Mouse (Mus musculus): ENCODE results near the gene Ampd2. TPM values are rescaled to one million over a fixed set of nuclear protein-coding genes. Genes with fewer than 3 reads are reported as not detected.

Ampd2 gene
- polyA plus RNA-seq, 1 experiment from 2014 or later, result 45.9 TPM

DNA sequence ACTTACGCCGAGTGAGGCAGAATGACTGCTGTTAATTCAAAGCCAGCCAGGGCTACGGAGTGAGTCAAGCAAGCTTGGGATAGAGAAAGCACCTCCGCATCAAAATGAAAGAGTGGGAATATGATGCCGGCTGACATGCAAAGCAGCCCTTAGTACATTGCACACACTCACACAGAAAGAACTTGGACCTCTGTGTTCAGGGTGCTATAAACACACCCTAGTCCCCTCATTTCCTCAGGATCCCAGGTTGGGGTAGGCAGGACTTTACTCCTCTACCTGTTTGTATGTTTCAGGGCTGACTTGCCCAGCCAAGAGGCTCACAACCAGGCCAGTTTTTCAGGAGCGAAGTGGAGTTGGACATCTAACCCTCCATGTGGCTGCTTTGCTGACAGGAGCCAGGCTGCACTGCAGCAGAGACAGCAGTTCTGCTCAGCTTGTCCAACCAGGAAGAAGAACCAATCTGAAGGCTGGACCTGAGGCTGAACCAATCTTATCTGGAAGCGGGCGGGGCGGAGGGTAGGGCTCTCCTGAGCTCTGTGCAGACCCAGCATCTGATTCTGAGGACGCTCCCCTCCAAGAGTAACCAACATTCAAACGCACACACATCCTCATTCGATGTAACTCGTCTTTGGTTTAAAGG, 17.1 kb downstream of the Ampd2 start:
- no peaks in the 10 kb centered on the region for H3K27me3 ChIP-seq (ENCODE audit: control insufficient read depth, insufficient read depth, low read length)
- no peak for DNase-seq
- H3K4me3 ChIP-seq (replicated peaks; ENCODE audit: low read depth, low read length), result no peak overlapping the region
- no peak overlapping the region for H3K9ac ChIP-seq (replicated peaks; ENCODE audit: low read length)
- no peak for ATAC-seq (ENCODE audit: low FRiP score, low TSS enrichment)
- peaks cover 3% of the 10 kb centered on the region for H3K36me3 ChIP-seq (ENCODE audit: control insufficient read depth, insufficient read depth, low read length)
- no peaks in the 10 kb centered on the region for H3K4me1 ChIP-seq (ENCODE audit: control insufficient read depth, insufficient read depth, low read length)
- 79% methylated on average over 13 of the region's 13 CpGs for WGBS
- H3K27ac ChIP-seq (replicated peaks; ENCODE audit: low read depth, low read length), result no peak overlapping the region
- no peak overlapping the region for H3K4me2 ChIP-seq (ENCODE audit: low read length)
- no peaks in the 10 kb centered on the region for H3K9me3 ChIP-seq (ENCODE audit: control insufficient read depth, low read length)

- no peak overlapping the region for H3K27ac ChIP-seq (replicated peaks; ENCODE audit: low read depth, low read length)
- no peak for DNase-seq
- no peaks in the 10 kb centered on the region for H3K4me1 ChIP-seq (ENCODE audit: control insufficient read depth, insufficient read depth, low read length)
- no peak overlapping the region for H3K4me3 ChIP-seq (replicated peaks; ENCODE audit: low read depth, low read length)
- no peaks in the 10 kb centered on the region for H3K27me3 ChIP-seq (ENCODE audit: control insufficient read depth, insufficient read depth, low read length)
- H3K9ac ChIP-seq (replicated peaks; ENCODE audit: low read length), result no peak overlapping the region
- no peak overlapping the region for H3K4me2 ChIP-seq (ENCODE audit: low read length)
- no peak for ATAC-seq (ENCODE audit: low FRiP score, low TSS enrichment)
- no peaks in the 10 kb centered on the region for H3K9me3 ChIP-seq (ENCODE audit: control insufficient read depth, low read length)
- WGBS, result 42% methylated on average over 1 of the region's 1 CpGs
- no peaks in the 10 kb centered on the region; the same call in 1 of the 2 replicates for H3K36me3 ChIP-seq (ENCODE audit: control insufficient read depth, insufficient read depth, low read length)
These were observed 17.6 kb downstream of the Ampd2 start for GRCm38 (mm10) chr3:108068826-108069225.

- Histone ChIP-seq H3K9ac (replicated peaks; ENCODE audit: low read length) (no peak overlapping the region), H3K27ac (replicated peaks; ENCODE audit: low read depth, low read length) (no peak overlapping the region), H3K4me3 (replicated peaks; ENCODE audit: low read depth, low read length) (no peak overlapping the region), H3K4me1 (ENCODE audit: control insufficient read depth, insufficient read depth, low read length) (no peaks in the 10 kb centered on the region), H3K27me3 (ENCODE audit: control insufficient read depth, insufficient read depth, low read length) (no peaks in the 10 kb centered on the region), H3K36me3 (ENCODE audit: control insufficient read depth, insufficient read depth, low read length) (no peaks in the 10 kb centered on the region; the same call in 1 of the 2 replicates), H3K9me3 (ENCODE audit: control insufficient read depth, low read length) (no peaks in the 10 kb centered on the region), H3K4me2 (ENCODE audit: low read length) (no peak overlapping the region)
- DNase-seq (no peak), ATAC-seq (ENCODE audit: low FRiP score, low TSS enrichment) (no peak)
- WGBS, result 70% methylated on average over 6 of the region's 6 CpGs
These were observed 19.0 kb downstream of the Ampd2 start for GRCm38 (mm10) chr3:108067370-108067934.

DNA sequence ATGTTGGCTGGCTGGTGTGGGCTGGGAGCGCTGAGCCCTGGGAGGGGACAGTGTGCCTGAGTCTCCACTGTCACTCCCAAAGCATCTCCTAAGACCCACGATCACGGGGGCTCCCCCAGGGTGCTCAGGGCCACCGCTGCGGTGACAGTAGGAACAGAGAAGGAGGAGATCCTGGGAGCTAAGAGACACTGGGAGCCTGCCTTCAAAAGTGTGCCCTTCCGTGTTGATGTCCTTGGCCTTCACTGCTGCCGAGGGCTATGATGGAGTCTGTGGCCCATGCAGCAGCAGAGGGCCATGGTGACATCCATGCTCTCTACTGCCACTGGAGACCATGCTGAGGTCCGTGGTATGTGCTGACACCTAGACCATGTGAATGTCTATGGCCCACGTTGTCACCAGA, 20.9 kb downstream of the Ampd2 start:
- ATAC-seq (ENCODE audit: low FRiP score, low TSS enrichment), result no peak
- WGBS, result 82% methylated on average over 9 of the region's 9 CpGs
- no peaks in the 10 kb centered on the region for H3K4me1 ChIP-seq (ENCODE audit: control insufficient read depth, insufficient read depth, low read length)
- no peaks in the 10 kb centered on the region for H3K27me3 ChIP-seq (ENCODE audit: control insufficient read depth, insufficient read depth, low read length)
- H3K36me3 ChIP-seq (ENCODE audit: control insufficient read depth, insufficient read depth, low read length), result no peaks in the 10 kb centered on the region
- no peaks in the 10 kb centered on the region for H3K9me3 ChIP-seq (ENCODE audit: control insufficient read depth, low read length)
- H3K4me2 ChIP-seq (ENCODE audit: low read length), result no peak overlapping the region
- DNase-seq, result no peak
- H3K9ac ChIP-seq (replicated peaks; ENCODE audit: low read length), result no peak overlapping the region
- no peak overlapping the region for H3K27ac ChIP-seq (replicated peaks; ENCODE audit: low read depth, low read length)
- no peak overlapping the region for H3K4me3 ChIP-seq (replicated peaks; ENCODE audit: low read depth, low read length)

- no peak overlapping the region for H3K9ac ChIP-seq (replicated peaks; ENCODE audit: low read length)
- H3K27ac ChIP-seq (replicated peaks; ENCODE audit: low read depth, low read length), result no peak overlapping the region
- no peak overlapping the region for H3K4me3 ChIP-seq (replicated peaks; ENCODE audit: low read depth, low read length)
- H3K27me3 ChIP-seq (ENCODE audit: control insufficient read depth, insufficient read depth, low read length), result no peaks in the 10 kb centered on the region
- no peak for ATAC-seq (ENCODE audit: low FRiP score, low TSS enrichment)
- H3K36me3 ChIP-seq (ENCODE audit: control insufficient read depth, insufficient read depth, low read length), result no peaks in the 10 kb centered on the region
- no peak for DNase-seq
- no peaks in the 10 kb centered on the region for H3K9me3 ChIP-seq (ENCODE audit: control insufficient read depth, low read length)
- no peak overlapping the region for H3K4me2 ChIP-seq (ENCODE audit: low read length)
- no peaks in the 10 kb centered on the region for H3K4me1 ChIP-seq (ENCODE audit: control insufficient read depth, insufficient read depth, low read length)
- WGBS, result 78% methylated on average over 4 of the region's 4 CpGs
These were observed 21.8 kb downstream of the Ampd2 start for GRCm38 (mm10) chr3:108064672-108065071.

- ATAC-seq (ENCODE audit: low FRiP score, low TSS enrichment) (no peak), DNase-seq (no peak)
- no peaks in the 10 kb centered on the region for H3K4me1 ChIP-seq (ENCODE audit: control insufficient read depth, insufficient read depth, low read length)
- 86% methylated on average over 8 of the region's 8 CpGs for WGBS
- H3K27ac ChIP-seq (replicated peaks; ENCODE audit: low read depth, low read length), result no peak overlapping the region
- H3K9ac ChIP-seq (replicated peaks; ENCODE audit: low read length), result no peak overlapping the region
- H3K27me3 ChIP-seq (ENCODE audit: control insufficient read depth, insufficient read depth, low read length), result no peaks in the 10 kb centered on the region
- H3K4me2 ChIP-seq (ENCODE audit: low read length), result no peak overlapping the region
- no peaks in the 10 kb centered on the region for H3K36me3 ChIP-seq (ENCODE audit: control insufficient read depth, insufficient read depth, low read length)
- H3K9me3 ChIP-seq (ENCODE audit: control insufficient read depth, low read length), result no peaks in the 10 kb centered on the region
- no peak overlapping the region for H3K4me3 ChIP-seq (replicated peaks; ENCODE audit: low read depth, low read length)
These were observed 23.8 kb downstream of the Ampd2 start for GRCm38 (mm10) chr3:108062648-108063047.

DNA sequence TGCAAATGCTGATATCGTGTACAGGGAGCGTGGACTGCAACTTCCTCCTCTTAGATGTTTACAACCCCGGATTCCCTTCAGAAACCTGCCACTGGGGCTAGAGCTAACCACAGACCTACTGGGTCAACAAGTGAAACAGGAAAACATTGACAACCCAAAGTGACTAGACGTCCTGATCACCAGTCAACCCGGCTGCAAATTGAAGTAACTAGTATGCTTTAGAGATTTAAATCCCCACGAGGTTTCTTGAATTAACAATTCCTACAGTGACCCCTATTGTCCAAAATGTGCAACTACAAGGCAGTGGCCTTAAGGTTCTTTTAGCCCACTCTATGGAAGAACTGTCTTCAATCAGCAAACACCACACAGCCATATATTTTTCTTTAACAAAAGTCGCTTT, 25.0 kb downstream of the Ampd2 start:
- ATAC-seq (ENCODE audit: low FRiP score, low TSS enrichment), result no peak

DNA sequence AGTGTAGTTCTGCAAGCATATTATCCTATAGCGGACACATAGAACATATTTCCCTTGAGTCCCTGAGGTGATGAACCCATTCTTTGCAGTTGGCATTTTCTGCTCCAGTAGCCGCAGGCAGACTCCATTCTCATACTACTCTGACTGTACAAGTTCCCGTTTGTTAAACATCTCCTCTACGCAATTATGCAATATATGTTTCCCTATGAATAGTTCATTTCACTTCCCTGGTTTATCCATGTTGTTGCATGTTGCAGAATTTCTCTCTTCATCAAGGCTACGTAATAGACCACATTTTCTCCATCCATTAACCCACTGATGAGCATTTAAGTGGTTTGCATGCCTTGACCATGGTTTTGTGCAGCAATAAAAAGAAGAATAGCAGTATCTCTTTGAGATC, 36.0 kb downstream of the Ampd2 start:
- Histone ChIP-seq H3K9me3 (ENCODE audit: control insufficient read depth, low read length) (no peaks in the 10 kb centered on the region), H3K4me2 (ENCODE audit: low read length) (no peak overlapping the region), H3K27ac (replicated peaks; ENCODE audit: low read depth, low read length) (no peak overlapping the region), H3K4me1 (ENCODE audit: control insufficient read depth, insufficient read depth, low read length) (no peaks in the 10 kb centered on the region), H3K4me3 (replicated peaks; ENCODE audit: low read depth, low read length) (no peak overlapping the region), H3K27me3 (ENCODE audit: control insufficient read depth, insufficient read depth, low read length) (no peaks in the 10 kb centered on the region), H3K36me3 (ENCODE audit: control insufficient read depth, insufficient read depth, low read length) (no peaks in the 10 kb centered on the region), H3K9ac (replicated peaks; ENCODE audit: low read length) (no peak overlapping the region)
- no peak for ATAC-seq (ENCODE audit: low FRiP score, low TSS enrichment)
- WGBS, result 93% methylated on average over 5 of the region's 5 CpGs
- no peak for DNase-seq

More for the DNA sequence above, 25.0 kb downstream of the Ampd2 start:
- no peaks in the 10 kb centered on the region for H3K36me3 ChIP-seq (ENCODE audit: control insufficient read depth, insufficient read depth, low read length)
- H3K4me3 ChIP-seq (replicated peaks; ENCODE audit: low read depth, low read length), result no peak overlapping the region
- WGBS, result 26% methylated on average over 7 of the region's 7 CpGs
- no peaks in the 10 kb centered on the region for H3K9me3 ChIP-seq (ENCODE audit: control insufficient read depth, low read length)
- no peaks in the 10 kb centered on the region for H3K4me1 ChIP-seq (ENCODE audit: control insufficient read depth, insufficient read depth, low read length)
- no peak overlapping the region for H3K9ac ChIP-seq (replicated peaks; ENCODE audit: low read length)
- H3K27me3 ChIP-seq (ENCODE audit: control insufficient read depth, insufficient read depth, low read length), result no peaks in the 10 kb centered on the region
- DNase-seq, result peak; percentile 92
- H3K27ac ChIP-seq (replicated peaks; ENCODE audit: low read depth, low read length), result no peak overlapping the region
- no peak overlapping the region for H3K4me2 ChIP-seq (ENCODE audit: low read length)

DNA sequence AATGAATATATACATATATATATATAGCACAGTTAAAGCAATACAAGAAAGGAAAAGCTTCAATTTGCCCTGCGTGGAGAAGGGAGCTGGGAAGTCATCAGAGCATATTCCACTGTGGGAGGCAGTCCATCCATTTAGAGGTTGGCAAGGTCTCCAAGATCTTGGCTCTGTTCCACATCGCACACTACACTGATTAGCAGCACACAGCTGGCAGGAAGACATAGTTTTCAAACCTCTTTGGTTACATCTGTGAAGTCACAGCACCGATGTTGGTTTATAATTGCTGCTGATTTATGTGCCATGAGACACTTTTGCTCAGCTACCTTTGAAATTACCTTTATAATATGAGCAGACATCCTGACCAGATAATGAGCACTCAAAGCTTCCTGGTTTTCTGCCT, 38.1 kb downstream of the Ampd2 start:
- WGBS, result 81% methylated on average over 3 of the region's 3 CpGs
- Histone ChIP-seq H3K27ac (replicated peaks; ENCODE audit: low read depth, low read length) (no peak overlapping the region), H3K9me3 (ENCODE audit: control insufficient read depth, low read length) (no peaks in the 10 kb centered on the region), H3K4me3 (replicated peaks; ENCODE audit: low read depth, low read length) (no peak overlapping the region), H3K4me1 (ENCODE audit: control insufficient read depth, insufficient read depth, low read length) (peaks cover 8% of the 10 kb centered on the region; the same call in 1 of the 2 replicates), H3K27me3 (ENCODE audit: control insufficient read depth, insufficient read depth, low read length) (no peaks in the 10 kb centered on the region), H3K9ac (replicated peaks; ENCODE audit: low read length) (no peak overlapping the region), H3K4me2 (ENCODE audit: low read length) (no peak overlapping the region), H3K36me3 (ENCODE audit: control insufficient read depth, insufficient read depth, low read length) (no peaks in the 10 kb centered on the region)
- DNase-seq (no peak), ATAC-seq (ENCODE audit: low FRiP score, low TSS enrichment) (no peak)

All from midbrain, embryonic 14.5 days (tissue).